Mouse (Mus musculus) small intestine, adult 2 months (tissue): ENCODE results near the gene Pmm2.

Experiments used
- CTCF ChIP-seq: fragments of 200-500 bp; IDR thresholded peaks from 2 replicates; pipeline ENCODE4 v1.5.1; 2012; ENCODE audit warnings: low read depth, mild to moderate bottlenecking, control low read depth, inconsistent platforms, low read length, moderate library complexity, mixed read lengths; ENCODE audit not compliant: insufficient replicate concordance, insufficient read length; ENCODE audit errors: extremely low read depth
- POLR2A ChIP-seq: fragments of 200-500 bp; IDR thresholded peaks from 2 replicates; pipeline ENCODE4 v1.6.1; 2012; ENCODE audit warnings: low read depth, mild to moderate bottlenecking, control low read depth, inconsistent platforms, low read length, moderate library complexity

- TF ChIP-seq POLR2A, result no peak
- no peak for TF ChIP-seq CTCF
Observed at GRCm38 (mm10) chr16:8691206-8691605, 53.7 kb downstream of the Pmm2 start.
